Mouse (Mus musculus) mouse trophoblast stem cell (cell line): ENCODE data around the gene Rdm1.
"Not testable (repeated sequence)": the region's sequence is repeated elsewhere in the genome, so short reads cannot be mapped to it uniquely, and the experiment has no call there.

Source experiments
- in situ Hi-C, 2 experiments: fragments of 300-500 bp; cut with MseI, MboI; formaldehyde crosslinking; loops; 2 replicates in 1 of 2; 3 replicates in 1 of 2; pipeline ENCODE4 v1.15.1; 2025

Gene Rdm1

GRCm38 (mm10) chr11:101657886-101658750 is 31.1 kb downstream of the Rdm1 start:
- in situ Hi-C loops, result not testable (repeated sequence)

GRCm38 (mm10) chr11:101658751-101659558 is 32.0 kb downstream of the Rdm1 start:
- in situ Hi-C loops, result no loop called here

GRCm38 (mm10) chr11:101661191-101661590 is 34.2 kb downstream of the Rdm1 start:
- in situ Hi-C loops, result loop anchor here (5.0 kb wide), 2 partner anchors 66 to 71 kb away; partner anchors contain the start of gene Dhx8 (in 1 of the 2)

- in situ Hi-C loops, result loop anchor here (5.0 kb wide), 2 partner anchors 66 to 71 kb away; partner anchors contain the start of gene Dhx8 (in 1 of the 2)
These were observed 34.8 kb downstream of the Rdm1 start for GRCm38 (mm10) chr11:101661786-101662185.

- in situ Hi-C loops, result loop anchor here (5.0 kb wide), 2 partner anchors 64 to 69 kb away; partner anchors contain the start of gene Dhx8 (in 1 of the 2)
These were observed 36.4 kb downstream of the Rdm1 start for GRCm38 (mm10) chr11:101663229-101664027.

GRCm38 (mm10) chr11:101664825-101665635 is 38.0 kb downstream of the Rdm1 start, which contains the start of gene Arl4d:
Gene Arl4d, plus strand, starts transcription at chr11:101665541.
- in situ Hi-C loops, result loop anchor here (5.0 kb wide), 2 partner anchors 62 to 67 kb away; partner anchors contain the start of gene Dhx8 (in 1 of the 2)

- in situ Hi-C loops, result no loop called here
These were observed 38.6 kb downstream of the Rdm1 start for GRCm38 (mm10) chr11:101665636-101665992.

GRCm38 (mm10) chr11:101666626-101667345 is 39.8 kb downstream of the Rdm1 start:
- in situ Hi-C loops, result no loop called here

GRCm38 (mm10) chr11:101667871-101668532 is 41.0 kb downstream of the Rdm1 start:
- in situ Hi-C loops, result no loop called here

GRCm38 (mm10) chr11:101668546-101669261 is 41.7 kb downstream of the Rdm1 start:
- in situ Hi-C loops, result no loop called here

GRCm38 (mm10) chr11:101670334-101670733 is 43.3 kb downstream of the Rdm1 start:
- in situ Hi-C loops, result no loop called here

- in situ Hi-C loops, result no loop called here
These were observed 44.3 kb downstream of the Rdm1 start for GRCm38 (mm10) chr11:101671255-101671654.

- in situ Hi-C loops, result no loop called here
These were observed 46.1 kb downstream of the Rdm1 start for GRCm38 (mm10) chr11:101673010-101673642.

GRCm38 (mm10) chr11:101674106-101674505 is 47.1 kb downstream of the Rdm1 start:
- in situ Hi-C loops, result no loop called here

- in situ Hi-C loops, result no loop called here
These were observed 48.4 kb downstream of the Rdm1 start for GRCm38 (mm10) chr11:101675349-101675748.

- in situ Hi-C loops, result no loop called here
These were observed 50.7 kb downstream of the Rdm1 start for GRCm38 (mm10) chr11:101677655-101678054.

GRCm38 (mm10) chr11:101678770-101679169 is 51.8 kb downstream of the Rdm1 start:
- in situ Hi-C loops, result no loop called here

- in situ Hi-C loops, result no loop called here
These were observed 52.9 kb downstream of the Rdm1 start for GRCm38 (mm10) chr11:101679907-101680306.
